Mouse (Mus musculus) hindbrain, embryonic 11.5 days (tissue): ENCODE results near the gene Jph4. TPM values are rescaled to one million over a fixed set of nuclear protein-coding genes. Genes with fewer than 3 reads are reported as not detected.

Source experiments
- ATAC-seq: fragments of 200-750 bp; cut with Nextera tagmentation; 2 replicates; pipeline ENCODE4 v1.8.0; 2017; ENCODE audit warnings: mild to moderate bottlenecking, moderate TSS enrichment, moderate library complexity; ENCODE audit not compliant: low FRiP score
- DNase-seq: peaks from one replicate; pipeline ENCODE4 v3.0.0-alpha.2; 2015; ENCODE audit warnings: low spot score
- H3K27ac ChIP-seq: fragments of 300-500 bp; sonication (generic); 2 replicates; pipeline ENCODE4 v1.5.1; 2014; ENCODE audit warnings: mild to moderate bottlenecking, low read depth, low read length
- H3K27me3 ChIP-seq: fragments of 300-500 bp; sonication (generic); 2 replicates; pipeline ENCODE4 v1.6.1; 2014; ENCODE audit warnings: mild to moderate bottlenecking, low read length, moderate library complexity, mixed read lengths; ENCODE audit not compliant: control insufficient read depth, insufficient read depth
- H3K36me3 ChIP-seq: fragments of 300-500 bp; sonication (generic); 2 replicates; pipeline ENCODE4 v1.6.1; 2014; ENCODE audit warnings: mild to moderate bottlenecking, low read length, moderate library complexity, mixed read lengths; ENCODE audit not compliant: control insufficient read depth, insufficient read depth
- H3K4me1 ChIP-seq: fragments of 300-500 bp; sonication (generic); replicated peaks from 2 replicates; pipeline ENCODE4 v1.6.1; 2014; ENCODE audit warnings: low read length, mixed read lengths; ENCODE audit not compliant: control insufficient read depth, insufficient read depth
- H3K4me2 ChIP-seq: fragments of 300-500 bp; sonication (generic); replicated peaks from 2 replicates; pipeline ENCODE4 v1.6.1; 2014; ENCODE audit warnings: mild to moderate bottlenecking, low read depth, low read length
- H3K4me3 ChIP-seq: fragments of 300-500 bp; sonication (generic); 2 replicates; pipeline ENCODE4 v1.5.1; 2014; ENCODE audit warnings: low read depth, low read length
- H3K9ac ChIP-seq: fragments of 300-500 bp; sonication (generic); 2 replicates; pipeline ENCODE4 v1.6.1; 2014; ENCODE audit warnings: low read depth, low read length
- H3K9me3 ChIP-seq: fragments of 300-500 bp; sonication (generic); 2 replicates; pipeline ENCODE4 v1.6.1; 2016; ENCODE audit warnings: low read length; ENCODE audit not compliant: control insufficient read depth
- WGBS: fragments of 180-500 bp; shearing (Covaris S2); extraction: QIAGEN DNeasy Blood & Tissue Kit; methylation state at CpG from one replicate; pipeline ENCODE4 v1.1.7; 2014; 5-methylcytosine and 5-hydroxymethylcytosine counted together
- polyA plus RNA-seq: library from polyadenylated mRNA; unstranded; fragments of >200 nt; fragmentation: Nextera tagmentation; extraction: Ambion mirVana; gene quantifications from 2 replicates; pipeline ENCODE4 v1.2.1, GENCODE M21; 2014

Gene Jph4
- polyA plus RNA-seq, 1 experiment from 2014 or later = 2.8 TPM

DNA sequence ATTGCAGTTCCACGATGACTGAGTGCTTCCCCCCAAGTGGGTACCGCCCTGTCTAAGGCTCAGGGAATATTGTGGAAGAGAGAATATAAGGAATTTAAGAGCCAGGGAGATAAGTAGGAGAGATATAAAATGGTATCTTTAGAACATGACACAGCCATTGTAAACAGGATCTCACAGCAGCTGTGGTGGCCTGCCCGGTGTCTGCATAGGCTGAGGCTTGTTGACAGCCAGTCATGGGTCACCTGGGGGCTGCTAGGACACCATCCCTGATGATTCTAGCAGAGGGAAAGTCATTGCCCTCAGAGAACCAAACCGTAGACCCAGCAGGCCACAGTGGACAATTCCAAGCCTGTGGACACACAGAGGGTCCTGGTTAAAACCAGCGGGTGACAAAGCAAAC, 34.2 kb upstream of the Jph4 start:
- Histone ChIP-seq H3K27me3 (no peaks in the 10 kb centered on the region), H3K27ac (no peak overlapping the region), H3K4me2 (no peak overlapping the region), H3K4me3 (no peak overlapping the region), H3K36me3 (no peaks in the 10 kb centered on the region), H3K4me1 (no peaks in the 10 kb centered on the region), H3K9ac (no peak overlapping the region), H3K9me3 (no peaks in the 10 kb centered on the region)
- ATAC-seq = no peak
- WGBS = 88% methylated on average over 5 of the region's 5 CpGs
- no peak for DNase-seq

GRCm38 (mm10) chr14:55149041-55149440, 32.3 kb upstream of the Jph4 start:
- H3K4me3 ChIP-seq = no peak overlapping the region
- H3K9me3 ChIP-seq = no peaks in the 10 kb centered on the region
- ATAC-seq (no peak), DNase-seq (no peak)
- H3K27ac ChIP-seq = no peak overlapping the region
- no peak overlapping the region for H3K4me2 ChIP-seq
- H3K9ac ChIP-seq = no peak overlapping the region
- no peaks in the 10 kb centered on the region for H3K4me1 ChIP-seq
- WGBS = 80% methylated on average over 5 of the region's 5 CpGs
- no peaks in the 10 kb centered on the region for H3K27me3 ChIP-seq
- H3K36me3 ChIP-seq = no peaks in the 10 kb centered on the region

GRCm38 (mm10) chr14:55148363-55148915, 31.7 kb upstream of the Jph4 start:
- H3K4me1 ChIP-seq = no peaks in the 10 kb centered on the region
- no peak overlapping the region for H3K4me2 ChIP-seq
- peak; percentile 47; the same call in 1 of the 2 replicates for ATAC-seq
- 32% methylated on average over 5 of the region's 5 CpGs for WGBS
- no peaks in the 10 kb centered on the region for H3K9me3 ChIP-seq
- no peaks in the 10 kb centered on the region for H3K27me3 ChIP-seq
- no peak overlapping the region for H3K9ac ChIP-seq
- no peak overlapping the region for H3K4me3 ChIP-seq
- H3K36me3 ChIP-seq = no peaks in the 10 kb centered on the region
- DNase-seq = peak; percentile 83
- H3K27ac ChIP-seq = no peak overlapping the region

DNA sequence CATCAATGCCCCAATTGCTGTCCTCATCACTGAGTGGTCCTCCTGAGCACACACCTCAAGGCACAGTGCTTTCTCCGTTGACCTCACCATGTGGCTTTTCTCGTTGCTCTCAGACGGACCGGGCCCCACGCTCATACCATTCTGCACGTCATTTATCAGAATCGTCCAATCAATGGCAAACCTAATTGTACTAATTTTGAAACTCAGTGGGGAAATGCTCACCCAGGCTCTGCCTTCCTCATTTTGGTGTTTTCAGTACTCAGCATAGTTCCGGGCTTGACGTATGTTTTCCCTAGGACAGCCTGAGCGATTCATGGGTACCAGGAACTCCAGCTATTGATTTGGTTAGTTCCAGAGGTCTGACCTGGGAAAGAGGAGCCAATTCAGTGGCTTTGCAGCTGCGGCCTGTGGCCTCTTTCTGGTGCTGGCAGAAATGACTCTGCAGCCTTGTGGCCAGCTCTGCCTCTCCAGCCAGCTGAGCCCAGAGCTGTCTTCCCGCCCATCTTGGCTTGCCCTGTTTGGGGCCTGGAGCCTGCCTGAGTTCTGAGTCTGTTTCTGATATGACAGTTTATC, 30.2 kb upstream of the Jph4 start:
- 87% methylated on average over 12 of the region's 12 CpGs for WGBS
- no peak for ATAC-seq

GRCm38 (mm10) chr14:55146324-55146723, 29.6 kb upstream of the Jph4 start:
- Histone ChIP-seq H3K9me3 (no peaks in the 10 kb centered on the region), H3K4me1 (no peaks in the 10 kb centered on the region), H3K9ac (no peak overlapping the region), H3K36me3 (no peaks in the 10 kb centered on the region), H3K4me2 (no peak overlapping the region), H3K4me3 (no peak overlapping the region), H3K27ac (no peak overlapping the region), H3K27me3 (no peaks in the 10 kb centered on the region)
- ATAC-seq (no peak), DNase-seq (no peak)
- WGBS = 95% methylated on average over 1 of the region's 1 CpGs

More for the DNA sequence above, 30.2 kb upstream of the Jph4 start:
- no peak for DNase-seq
- no peak overlapping the region for H3K27ac ChIP-seq
- H3K9me3 ChIP-seq = no peaks in the 10 kb centered on the region
- no peak overlapping the region for H3K9ac ChIP-seq
- no peak overlapping the region for H3K4me2 ChIP-seq
- H3K4me3 ChIP-seq = no peak overlapping the region
- no peaks in the 10 kb centered on the region for H3K27me3 ChIP-seq
- H3K36me3 ChIP-seq = no peaks in the 10 kb centered on the region
- H3K4me1 ChIP-seq = no peaks in the 10 kb centered on the region

GRCm38 (mm10) chr14:55139313-55139712, 22.6 kb upstream of the Jph4 start:
- no peak for DNase-seq
- H3K4me3 ChIP-seq = no peak overlapping the region
- WGBS = 42% methylated on average over 7 of the region's 7 CpGs
- H3K4me1 ChIP-seq = no peaks in the 10 kb centered on the region
- no peaks in the 10 kb centered on the region for H3K36me3 ChIP-seq
- H3K4me2 ChIP-seq = no peak overlapping the region
- H3K9me3 ChIP-seq = no peaks in the 10 kb centered on the region
- H3K9ac ChIP-seq = no peak overlapping the region
- no peaks in the 10 kb centered on the region for H3K27me3 ChIP-seq
- H3K27ac ChIP-seq = no peak overlapping the region
- ATAC-seq = no peak

DNA sequence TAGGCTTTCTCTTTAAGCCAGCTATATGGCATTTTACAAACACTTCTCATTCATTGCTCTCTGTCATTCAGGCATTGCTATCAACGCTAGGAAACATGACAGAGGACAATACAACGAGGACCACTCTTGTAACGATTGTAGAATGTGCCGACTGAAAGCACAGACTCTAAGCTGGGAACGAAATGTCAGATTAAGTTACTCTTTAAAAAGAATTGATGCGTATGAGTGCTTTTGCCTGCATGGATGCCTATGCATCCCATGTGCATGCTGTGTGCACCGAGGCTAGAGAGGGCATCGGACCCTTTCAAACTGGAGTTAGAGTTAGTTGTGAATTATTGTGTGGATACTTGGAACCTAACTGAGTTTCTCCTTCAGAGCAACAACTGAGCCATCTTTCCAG, 18.9 kb upstream of the Jph4 start:
- H3K36me3 ChIP-seq = no peaks in the 10 kb centered on the region
- WGBS = 80% methylated on average over 8 of the region's 8 CpGs
- no peak overlapping the region for H3K27ac ChIP-seq
- no peaks in the 10 kb centered on the region for H3K9me3 ChIP-seq
- DNase-seq = no peak
- H3K9ac ChIP-seq = no peak overlapping the region
- ATAC-seq = no peak
- no peaks in the 10 kb centered on the region for H3K27me3 ChIP-seq
- no peaks in the 10 kb centered on the region for H3K4me1 ChIP-seq
- no peak overlapping the region for H3K4me2 ChIP-seq
- no peak overlapping the region for H3K4me3 ChIP-seq

GRCm38 (mm10) chr14:55126521-55126920, 9.8 kb upstream of the Jph4 start:
- H3K4me3 ChIP-seq = no peak overlapping the region
- H3K9ac ChIP-seq = no peak overlapping the region
- ATAC-seq (no peak), DNase-seq (no peak)
- H3K4me1 ChIP-seq = no peaks in the 10 kb centered on the region
- no peaks in the 10 kb centered on the region for H3K36me3 ChIP-seq
- H3K27me3 ChIP-seq = no peaks in the 10 kb centered on the region
- no peak overlapping the region for H3K27ac ChIP-seq
- 73% methylated on average over 7 of the region's 7 CpGs for WGBS
- H3K9me3 ChIP-seq = no peaks in the 10 kb centered on the region
- no peak overlapping the region for H3K4me2 ChIP-seq

GRCm38 (mm10) chr14:55125711-55126110, 9.0 kb upstream of the Jph4 start:
- 85% methylated on average over 5 of the region's 5 CpGs for WGBS
- Histone ChIP-seq H3K27ac (no peak overlapping the region), H3K4me1 (no peaks in the 10 kb centered on the region), H3K36me3 (no peaks in the 10 kb centered on the region), H3K27me3 (no peaks in the 10 kb centered on the region), H3K9me3 (no peaks in the 10 kb centered on the region), H3K4me3 (no peak overlapping the region), H3K4me2 (no peak overlapping the region), H3K9ac (no peak overlapping the region)
- DNase-seq (no peak), ATAC-seq (no peak)
